ENCODE assay signal across 8 mouse cellular contexts in genomic region chr17:79051606-79052005, GRCm38 (mm10). TPM values are rescaled to one million over a fixed set of nuclear protein-coding genes. Genes with fewer than 3 reads are reported as not detected.
A peak's percentile ranks its signal among the peaks of the same experiment; 100 is the strongest.
DNase-seq lines count a peak whose midpoint lies in the region; ATAC-seq and TF ChIP-seq lines count a peak whose summit lies in the region.

Qpct (plus strand) TSS chr17:79051906.

- intact Hi-C loops in gastrocnemius, adult 2 months (cut with DNase I) = no loop called here

- peak within 1 kb of the TSS; percentile 49; the same call in 1 of the 2 replicates for H3K27ac ChIP-seq in gastrocnemius, adult 2 months
- no peak within 1 kb of the TSS for H3K27ac ChIP-seq in spleen, adult 2 months (ENCODE audit: insufficient read depth, low read length)
- H3K27ac ChIP-seq in limb, embryonic 11.5 days (replicated peaks; ENCODE audit: low read depth, low read length) = no peak within 1 kb of the TSS
- H3K27ac ChIP-seq in stomach, embryonic 14.5 days (ENCODE audit: low read length) = no peak within 1 kb of the TSS

- peak within 1 kb of the TSS; percentile 96 for H3K4me2 ChIP-seq in limb, embryonic 11.5 days (ENCODE audit: low read depth, severe bottlenecking)
- H3K4me2 ChIP-seq in stomach, embryonic 14.5 days (replicated peaks; ENCODE audit: low read depth, low read length) = peak within 1 kb of the TSS; percentile 98

- WGBS in spleen, adult 2 months = 86% methylated on average over 4 of the region's 4 CpGs
- 72% methylated on average over 4 of the region's 4 CpGs for WGBS in limb, embryonic 11.5 days
- 63% methylated on average over 4 of the region's 4 CpGs for WGBS in stomach, embryonic 14.5 days

- H3K9me3 ChIP-seq in limb, embryonic 11.5 days (ENCODE audit: control insufficient read depth, low read length) = no peaks in the 10 kb centered on the region
- H3K9me3 ChIP-seq in stomach, embryonic 14.5 days (ENCODE audit: control insufficient read depth, low read depth, low read length) = no peaks in the 10 kb centered on the region

- no peaks in the 10 kb centered on the region for H3K36me3 ChIP-seq in spleen, adult 2 months (ENCODE audit: control insufficient read depth, insufficient read depth, low read length)
- H3K36me3 ChIP-seq in limb, embryonic 11.5 days (ENCODE audit: control insufficient read depth, insufficient read depth, low read length) = no peaks in the 10 kb centered on the region
- H3K36me3 ChIP-seq in stomach, embryonic 14.5 days (ENCODE audit: control insufficient read depth, insufficient read depth, low read length) = no peaks in the 10 kb centered on the region

- no peak for TF ChIP-seq CTCF in gastrocnemius, adult 2 months (IDR thresholded peaks at IDR 0.05)
- no peak for TF ChIP-seq CTCF in spleen, adult 2 months (IDR thresholded peaks at IDR 0.05; ENCODE audit: extremely low read depth, insufficient read depth, insufficient read length, insufficient replicate concordance)

- peak within 1 kb of the TSS; percentile 54 for H3K9ac ChIP-seq in limb, embryonic 11.5 days (ENCODE audit: low read length)
- peak within 1 kb of the TSS; percentile 40; the same call in 1 of the 2 replicates for H3K9ac ChIP-seq in stomach, embryonic 14.5 days (replicated peaks; ENCODE audit: low read depth, low read length)

- peak within 1 kb of the TSS; percentile 78 for H3K4me3 ChIP-seq in gastrocnemius, adult 2 months
- peak within 1 kb of the TSS; percentile 56 for H3K4me3 ChIP-seq in spleen, adult 2 months (ENCODE audit: extremely low read depth, insufficient read depth, insufficient read length)
- peak within 1 kb of the TSS; percentile 40 for H3K4me3 ChIP-seq in limb, embryonic 11.5 days (ENCODE audit: low read depth, low read length)
- peak within 1 kb of the TSS; percentile 57 for H3K4me3 ChIP-seq in stomach, embryonic 14.5 days (ENCODE audit: low read depth, low read length)

- H3K27me3 ChIP-seq in spleen, adult 2 months (ENCODE audit: control insufficient read depth, insufficient read depth, low read length) = peaks cover 4% of the 10 kb centered on the region; the same call in 1 of the 2 replicates
- peaks cover 6% of the 10 kb centered on the region for H3K27me3 ChIP-seq in limb, embryonic 11.5 days (ENCODE audit: control insufficient read depth, insufficient read depth, low read length)
- 0 out of 2 replicates have a peak, but pooled peaks cover 4% of the 10 kb centered on the region for H3K27me3 ChIP-seq in stomach, embryonic 14.5 days (ENCODE audit: control insufficient read depth, insufficient read depth, low read length)

- no peak for ATAC-seq in limb, embryonic 11.5 days (ENCODE audit: insufficient number of reproducible peaks, low FRiP score, low TSS enrichment, low read depth)
- ATAC-seq in stomach, embryonic 14.5 days (ENCODE audit: insufficient number of reproducible peaks, insufficient read depth, low FRiP score, low read depth) = no peak

- DNase-seq in gastrocnemius, adult 2 months = no peak
- DNase-seq in gastrocnemius, adult 8-10 months (ENCODE audit: low spot score in 2 of 2) = no peak
- no peak for DNase-seq in spleen, adult 2 months (ENCODE audit: low read depth in 1 of 2, low spot score in 2 of 2)
- no peak for DNase-seq in spleen, adult 18-20 months
- DNase-seq in limb, embryonic 11.5 days (ENCODE audit: low spot score) = no peak
- no peak for DNase-seq in embryo, embryonic 9.5 days (ENCODE audit: extremely low spot score)
- no peak for DNase-seq in adrenal gland, postnatal 25 days

- no peak for TF ChIP-seq POLR2A in spleen, adult 2 months (IDR thresholded peaks at IDR 0.05; ENCODE audit: low read depth, low read length)

- H3K4me1 ChIP-seq in spleen, adult 2 months (ENCODE audit: control insufficient read depth, insufficient read depth, insufficient read length) = peaks cover 4% of the 10 kb centered on the region; the same call in 1 of the 2 replicates
- no peaks in the 10 kb centered on the region; the same call in 1 of the 2 replicates for H3K4me1 ChIP-seq in limb, embryonic 11.5 days (ENCODE audit: control insufficient read depth, insufficient read depth, low read length)
- H3K4me1 ChIP-seq in stomach, embryonic 14.5 days (ENCODE audit: control insufficient read depth, insufficient read depth, low read length) = peaks cover 3% of the 10 kb centered on the region; the same call in 1 of the 2 replicates

RNA-seq across cellular contexts. Expression of gene Qpct, which starts in this region (rescaled TPM):
- 1 to 10 TPM; 2.4 to 3.8 TPM for total RNA-seq in gastrocnemius, adult 2 months (2021)
- 1 to 10 TPM; 1.1 to 2.8 (median 1.7) TPM for total RNA-seq in gastrocnemius, adult 8-10 months (2022)
- polyA plus RNA-seq in spleen, adult 2 months (2012; rRNA removed) = 0.72 and 0.95 TPM in 2 replicates
- polyA plus RNA-seq in limb, embryonic 11.5 days (2014; fragmentation: Nextera tagmentation; extraction: Ambion mirVana) = 1.7 and 2.1 TPM in 2 replicates
- 12.3 and 12.9 TPM in 2 replicates for polyA plus RNA-seq in stomach, embryonic 14.5 days (2014; fragmentation: Nextera tagmentation; extraction: Ambion mirVana)
- total RNA-seq in adrenal gland, postnatal 25 days (2021) = 4.5 and 7.0 TPM in 2 replicates
